Mouse (Mus musculus): ENCODE data around the gene Gm40193. TPM values are rescaled to one million over a fixed set of nuclear protein-coding genes. Genes with fewer than 3 reads are reported as not detected.
"Not testable (repeated sequence)": the region's sequence is repeated elsewhere in the genome, so short reads cannot be mapped to it uniquely, and the experiment has no call there.

Gm40193 gene
- polyA plus RNA-seq (2021), result not detected

DNA sequence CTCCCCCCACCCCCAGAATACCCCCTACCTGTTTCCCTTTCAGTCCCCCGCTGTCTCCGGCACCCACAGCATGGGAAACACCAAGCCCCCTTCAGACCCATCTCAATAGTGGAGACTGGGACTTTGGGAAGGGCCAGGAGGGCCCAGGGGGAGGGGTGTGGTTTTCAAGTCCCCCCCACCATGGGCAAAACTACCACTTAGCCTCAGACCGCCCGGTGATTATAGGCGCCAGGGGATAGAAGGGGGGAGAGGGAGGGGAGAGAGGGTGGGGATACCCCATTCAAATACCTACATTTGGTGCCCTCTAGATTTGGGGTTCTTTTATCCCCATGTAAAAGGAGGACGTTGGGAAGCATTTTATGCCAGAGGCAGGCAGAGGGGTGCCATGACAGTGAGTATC is at the start of gene Gm40193:
Gene Gm40193, minus strand, starts transcription at position 101 of the 400 bp plus-strand sequence.
- TF ChIP-seq CTCF (IDR thresholded peaks at IDR 0.05), result no peak
- ChIA-PET CTCF (no interaction called here), POLR2A (no interaction called here)
- DNase-seq (ENCODE audit: low read depth, low spot score) (no peak), ATAC-seq (no peak)
- in situ Hi-C loops (cut with MboI; ENCODE audit: low pct_unique_long_range_greater_than_20kb), result no loop called here
- H3K27me3 ChIP-seq, result no peaks in the 10 kb centered on the region

DNA sequence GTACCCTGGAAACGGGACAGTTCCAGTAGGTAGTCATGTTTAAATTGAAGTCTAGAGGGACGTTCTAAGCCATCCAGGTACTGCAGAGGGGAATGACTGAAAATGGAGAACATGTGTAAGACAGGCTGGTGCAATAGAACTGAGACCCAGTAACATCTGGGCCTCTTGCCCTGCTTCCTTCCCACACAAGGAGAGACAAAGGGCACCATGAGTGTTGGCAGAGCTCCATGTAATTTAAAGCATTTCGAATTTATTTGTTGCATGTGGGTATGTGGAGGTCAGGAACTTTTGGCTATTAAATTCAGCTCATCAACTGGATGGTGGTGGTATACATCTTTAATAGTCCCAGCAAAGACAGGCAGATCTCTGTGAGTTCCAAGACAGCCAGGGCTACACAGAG is 49.5 kb upstream of the Gm40193 start:
- no peak for ATAC-seq
- no peak for TF ChIP-seq CTCF (IDR thresholded peaks at IDR 0.05)
- in situ Hi-C loops (cut with MboI; ENCODE audit: low pct_unique_long_range_greater_than_20kb), result no loop called here
- DNase-seq (ENCODE audit: low read depth, low spot score), result no peak
- ChIA-PET CTCF (interaction anchor here (1.3 to 1.4 kb wide), 2 partner anchors 8 to 10 kb away, joined by 3 read pairs; no protein-coding TSS in a partner anchor), POLR2A (no interaction called here)
- no peaks in the 10 kb centered on the region for H3K27me3 ChIP-seq

DNA sequence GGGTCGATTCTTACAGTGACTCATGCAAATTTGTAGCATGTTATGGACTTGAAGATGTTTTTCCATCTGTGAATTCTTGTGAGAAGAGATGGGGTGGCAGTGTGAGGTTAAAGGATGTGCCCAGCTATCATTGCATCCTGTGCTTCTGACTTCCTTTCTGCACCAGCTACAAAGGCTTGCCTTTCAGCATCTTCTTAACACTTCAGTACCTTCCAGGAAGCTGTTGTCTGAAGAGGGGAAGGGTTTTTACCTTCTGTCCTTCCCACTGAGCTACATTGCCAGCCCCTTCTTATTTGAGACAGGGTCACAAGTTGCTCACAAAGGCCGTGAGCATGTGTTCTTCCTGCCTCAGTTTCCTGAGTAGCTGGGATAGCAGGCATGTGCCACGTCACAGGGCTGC is 48.2 kb upstream of the Gm40193 start:
- CTCF ChIA-PET, result no interaction called here
- DNase-seq (ENCODE audit: low read depth, low spot score) (no peak), ATAC-seq (no peak)
- POLR2A ChIA-PET, result no interaction called here
- TF ChIP-seq CTCF (IDR thresholded peaks at IDR 0.05), result no peak
- H3K27me3 ChIP-seq, result no peaks in the 10 kb centered on the region
- in situ Hi-C loops (cut with MboI; ENCODE audit: low pct_unique_long_range_greater_than_20kb), result no loop called here

DNA sequence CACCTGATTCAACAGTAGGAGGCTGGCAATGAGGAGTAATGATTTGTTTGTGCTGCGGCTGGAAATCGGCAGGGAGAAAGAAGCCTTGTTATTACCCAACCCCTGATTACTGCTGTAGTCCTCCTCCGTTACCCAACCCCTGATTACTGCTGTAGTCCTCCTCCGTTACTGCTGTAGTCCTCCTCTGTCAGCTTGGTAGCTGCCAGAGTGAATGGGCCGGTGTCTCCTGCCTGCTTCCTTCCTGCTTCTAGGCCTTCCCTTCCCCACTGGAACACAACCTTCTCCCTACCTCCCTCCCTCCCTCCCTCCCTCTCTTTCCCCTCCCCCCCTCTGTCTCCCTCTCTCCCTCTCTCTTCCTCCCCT is 47.6 kb upstream of the Gm40193 start:
- no peaks in the 10 kb centered on the region for H3K27me3 ChIP-seq
- no peak for TF ChIP-seq CTCF (IDR thresholded peaks at IDR 0.05)
- ATAC-seq, result no peak
- in situ Hi-C loops (cut with MboI; ENCODE audit: low pct_unique_long_range_greater_than_20kb), result no loop called here
- POLR2A ChIA-PET, result no interaction called here
- DNase-seq (ENCODE audit: low read depth, low spot score), result no peak
- CTCF ChIA-PET, result no interaction called here

DNA sequence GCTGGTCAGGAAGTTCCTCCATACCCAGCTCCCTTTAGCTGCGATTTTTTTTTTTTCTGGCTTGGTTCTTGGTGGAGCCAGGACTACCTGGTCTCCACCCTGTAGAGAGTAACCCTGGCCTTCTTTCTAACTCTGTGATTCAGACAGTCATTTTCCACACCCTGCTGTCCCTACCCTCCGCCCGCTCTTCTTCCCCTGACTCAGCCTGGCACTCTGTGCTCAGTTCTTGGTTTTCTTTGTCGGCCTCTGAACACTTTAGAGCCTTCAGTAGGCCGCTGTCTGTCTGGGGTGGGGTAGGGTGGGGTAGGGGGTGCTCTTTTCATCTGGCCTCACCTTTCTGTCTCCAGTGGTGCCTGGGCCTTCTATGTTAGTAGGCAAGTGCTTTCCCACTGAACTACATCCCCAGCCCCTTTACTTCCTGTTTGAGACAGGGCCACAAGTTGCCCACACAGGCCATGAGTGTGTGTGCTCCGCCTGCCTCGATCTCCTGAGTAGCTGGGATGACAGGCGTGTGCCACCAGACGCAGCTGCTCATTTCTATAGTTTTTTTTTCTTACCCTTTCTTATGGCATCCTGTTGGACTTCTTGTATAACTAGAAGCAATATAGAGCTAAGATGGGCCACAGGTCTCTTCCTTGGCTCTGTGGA is 47.1 kb upstream of the Gm40193 start:
- H3K27me3 ChIP-seq, result no peaks in the 10 kb centered on the region

DNA sequence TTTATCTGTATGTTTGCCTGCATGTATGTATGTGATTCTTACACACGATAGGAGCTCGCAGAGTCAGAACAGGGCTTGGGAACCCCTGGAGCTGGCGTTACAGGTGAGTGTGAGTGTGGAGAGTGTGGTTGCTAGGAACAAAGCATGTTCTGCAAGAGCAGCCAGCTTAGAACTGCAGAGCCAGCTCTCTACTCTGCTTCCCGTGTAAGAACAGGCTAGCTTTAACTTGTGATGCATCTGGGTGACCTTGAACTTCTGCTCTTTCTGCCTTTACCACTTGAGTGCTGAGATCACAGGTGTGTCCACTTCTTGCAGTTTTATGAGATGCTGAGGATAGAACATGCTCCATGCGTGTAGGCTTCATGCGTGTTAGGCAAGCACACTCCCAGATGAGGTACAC is 46.2 kb upstream of the Gm40193 start:
- H3K27me3 ChIP-seq, result no peaks in the 10 kb centered on the region
- no peak for DNase-seq (ENCODE audit: low read depth, low spot score)
- no peak for TF ChIP-seq CTCF (IDR thresholded peaks at IDR 0.05)
- ATAC-seq, result no peak
- in situ Hi-C loops (cut with MboI; ENCODE audit: low pct_unique_long_range_greater_than_20kb), result no loop called here
- ChIA-PET POLR2A (no interaction called here), CTCF (interaction anchor here (0.8 to 1.1 kb wide), 2 partner anchors 12 to 22 kb away, joined by 3 read pairs; no protein-coding TSS in a partner anchor)

More for the DNA sequence above, 47.1 kb upstream of the Gm40193 start:
- DNase-seq (ENCODE audit: low read depth, low spot score) (no peak), ATAC-seq (no peak)
- in situ Hi-C loops (cut with MboI; ENCODE audit: low pct_unique_long_range_greater_than_20kb), result no loop called here
- no peak for TF ChIP-seq CTCF (IDR thresholded peaks at IDR 0.05)
- CTCF ChIA-PET, result no interaction called here
- POLR2A ChIA-PET, result no interaction called here

DNA sequence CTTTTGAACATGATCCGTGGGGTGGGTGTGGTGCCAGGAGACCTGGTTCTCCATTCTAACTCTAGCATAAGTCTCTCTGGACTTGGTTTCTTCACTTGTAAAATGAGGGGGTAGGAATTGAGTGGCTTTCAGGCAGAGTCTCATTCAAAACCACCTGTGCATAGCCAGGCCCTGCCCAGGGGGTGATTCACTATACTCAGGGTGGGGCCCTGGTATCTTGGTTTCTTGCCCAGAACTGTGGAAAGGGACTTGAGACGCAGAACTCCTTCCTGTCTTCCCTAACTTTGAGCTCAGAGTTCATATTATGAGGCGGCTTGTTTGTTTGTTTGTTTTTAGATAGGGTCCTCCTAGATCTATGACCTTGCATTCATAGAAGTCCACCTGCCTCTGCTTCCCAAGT is 44.5 kb upstream of the Gm40193 start:
- CTCF ChIA-PET, result interaction anchor here (1.3 kb wide), 1 partner anchor 70 kb away, joined by 3 read pairs; the partner anchor contains the start of genes Rnf167 and Slc25a11
- no peaks in the 10 kb centered on the region for H3K27me3 ChIP-seq
- in situ Hi-C loops (cut with MboI; ENCODE audit: low pct_unique_long_range_greater_than_20kb), result no loop called here
- POLR2A ChIA-PET, result interaction anchor here (0.8 kb wide), 1 partner anchor 11 kb away, joined by 3 read pairs; no protein-coding TSS in a partner anchor
- DNase-seq (ENCODE audit: low read depth, low spot score) (no peak), ATAC-seq (peak; percentile 41)
- no peak for TF ChIP-seq CTCF (IDR thresholded peaks at IDR 0.05)

DNA sequence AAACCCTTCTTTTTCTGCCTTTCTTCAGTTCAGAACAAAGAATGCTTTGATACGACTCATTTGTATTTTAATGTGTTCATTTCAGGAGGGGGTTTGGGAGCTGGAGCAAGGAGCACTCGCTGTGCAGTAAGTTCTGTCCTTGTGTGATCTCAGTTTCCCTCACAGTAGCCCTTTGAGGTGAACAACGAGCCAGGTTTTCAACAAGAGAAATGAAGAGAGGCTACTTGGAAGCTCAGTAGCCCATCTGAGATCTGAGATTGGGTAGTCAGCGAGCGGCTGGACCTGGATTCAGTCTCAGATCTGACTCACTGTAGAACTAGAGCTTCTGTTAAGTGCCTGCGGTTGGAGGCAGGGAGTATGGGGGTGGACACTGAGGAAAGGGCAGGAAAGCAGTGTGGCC is 41.1 kb upstream of the Gm40193 start:
- CTCF ChIA-PET, result interaction anchor here (1.5 to 1.8 kb wide), 2 partner anchors 8 to 9 kb away, joined by 3 to 5 read pairs; no protein-coding TSS in a partner anchor
- TF ChIP-seq CTCF (IDR thresholded peaks at IDR 0.05), result no peak
- no peaks in the 10 kb centered on the region for H3K27me3 ChIP-seq
- POLR2A ChIA-PET, result no interaction called here
- ATAC-seq, result peak; percentile 59
- in situ Hi-C loops (cut with MboI; ENCODE audit: low pct_unique_long_range_greater_than_20kb), result no loop called here
- DNase-seq (ENCODE audit: low read depth, low spot score), result no peak

DNA sequence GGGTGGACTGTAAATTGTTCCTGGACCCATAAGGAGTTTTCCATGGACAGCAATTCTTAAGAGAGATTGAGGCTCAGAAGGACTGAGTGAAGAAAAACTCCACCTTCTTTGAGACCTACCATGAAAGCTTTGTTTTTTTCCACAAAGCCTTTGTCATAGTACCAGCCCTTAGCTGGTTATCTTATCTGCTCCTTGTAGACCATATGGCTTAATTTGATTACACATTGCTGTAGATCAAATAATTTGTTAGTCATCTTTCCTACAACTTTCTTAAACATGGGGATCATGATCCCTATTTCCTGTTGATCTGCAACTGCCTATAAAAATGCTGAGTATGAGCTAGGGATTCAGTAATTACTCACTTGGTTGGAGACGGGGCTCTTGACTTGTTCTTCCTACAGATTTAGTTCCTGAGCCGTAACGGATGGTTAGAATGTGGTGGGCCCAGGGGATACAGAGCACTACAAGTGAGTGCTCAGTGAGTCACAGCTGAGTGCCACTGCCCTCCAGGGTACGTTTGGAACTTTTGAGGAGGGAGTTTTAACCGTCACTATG is 39.7 kb upstream of the Gm40193 start:
- DNase-seq (ENCODE audit: low read depth, low spot score), result no peak
- TF ChIP-seq CTCF (IDR thresholded peaks at IDR 0.05), result no peak
- no peak for ATAC-seq
- ChIA-PET POLR2A (no interaction called here), CTCF (interaction anchor here (2.0 kb wide), 1 partner anchor 14 kb away, joined by 8 read pairs; no protein-coding TSS in a partner anchor)
- in situ Hi-C loops (cut with MboI; ENCODE audit: low pct_unique_long_range_greater_than_20kb), result no loop called here
- no peaks in the 10 kb centered on the region for H3K27me3 ChIP-seq

DNA sequence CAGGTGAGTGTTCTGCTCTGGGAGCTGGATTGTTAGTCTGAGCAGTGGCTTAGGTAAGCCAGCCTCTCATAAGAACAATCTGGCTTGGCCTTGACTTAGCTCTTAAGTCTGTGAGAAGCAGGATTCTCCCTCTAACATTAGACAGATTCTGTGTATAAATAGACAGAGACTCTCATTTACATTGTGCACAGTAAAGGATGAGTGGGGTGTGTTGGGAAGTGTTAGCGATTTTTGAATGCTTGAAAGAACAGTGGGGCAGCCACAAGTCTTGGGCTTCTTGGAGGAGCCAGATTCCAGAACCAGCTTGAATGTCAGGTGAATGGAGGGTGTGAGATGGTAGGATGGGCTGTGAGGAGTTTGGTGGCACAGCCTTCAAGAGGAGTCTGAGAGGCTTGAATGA is 38.9 kb upstream of the Gm40193 start:
- ATAC-seq (no peak), DNase-seq (ENCODE audit: low read depth, low spot score) (no peak)
- in situ Hi-C loops (cut with MboI; ENCODE audit: low pct_unique_long_range_greater_than_20kb), result no loop called here
- no peaks in the 10 kb centered on the region for H3K27me3 ChIP-seq
- TF ChIP-seq CTCF (IDR thresholded peaks at IDR 0.05), result no peak
- POLR2A ChIA-PET, result interaction anchor here (1.2 kb wide), 1 partner anchor 14 kb away, joined by 3 read pairs; no protein-coding TSS in a partner anchor
- CTCF ChIA-PET, result interaction anchor here (2.0 kb wide), 1 partner anchor 15 kb away, joined by 8 read pairs; no protein-coding TSS in a partner anchor

DNA sequence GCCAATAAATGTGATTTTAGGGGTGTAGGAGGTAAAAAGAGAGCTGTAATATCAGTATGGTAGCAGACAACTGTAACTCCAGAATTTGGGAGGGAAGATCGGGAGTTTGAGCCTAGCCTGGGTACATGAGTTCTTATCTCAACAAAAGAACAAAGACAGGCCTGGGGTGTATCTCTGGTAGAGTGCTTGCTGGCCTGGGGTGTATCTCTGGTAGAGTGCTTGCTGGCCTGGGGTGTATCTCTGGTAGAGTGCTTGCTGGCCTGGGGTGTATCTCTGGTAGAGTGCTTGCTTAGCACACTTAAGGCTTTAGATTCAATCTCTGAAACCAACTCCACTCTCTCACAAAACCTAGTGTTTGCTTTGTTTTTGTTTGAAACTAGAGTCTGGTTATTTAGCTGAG is 37.9 kb upstream of the Gm40193 start:
- H3K27me3 ChIP-seq; ATAC-seq; DNase-seq (ENCODE audit: low read depth, low spot score); in situ Hi-C loops (cut with MboI; ENCODE audit: low pct_unique_long_range_greater_than_20kb); CTCF ChIA-PET: not testable (repeated sequence)
- POLR2A ChIA-PET, result interaction anchor here (1.2 kb wide), 1 partner anchor 15 kb away, joined by 3 read pairs; no protein-coding TSS in a partner anchor
